Mouse (Mus musculus): ENCODE results near the gene Zc3h7b.

DNA sequence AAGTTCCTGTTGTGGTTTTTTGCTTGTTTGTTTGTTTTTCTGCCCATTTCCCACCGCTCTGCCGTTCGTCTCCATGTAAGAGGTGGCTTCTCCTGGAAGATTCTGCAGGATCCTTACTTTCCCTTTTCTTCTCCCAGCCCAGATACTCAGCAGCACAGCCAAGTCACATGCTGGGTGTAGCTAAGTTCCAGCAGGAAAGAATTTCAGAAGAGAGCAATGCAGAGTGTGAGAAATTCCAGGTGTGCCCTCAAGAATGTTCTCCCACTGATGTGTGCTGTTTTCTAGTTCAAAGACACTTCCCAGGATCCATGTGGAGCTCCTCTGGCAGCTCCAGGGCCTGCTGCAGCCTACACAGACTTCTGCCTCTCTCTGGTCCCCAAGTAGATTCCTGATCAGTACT lies 60.0 kb downstream of the Zc3h7b start:
- no peak for TF ChIP-seq TCF12 (IDR thresholded peaks at IDR 0.05; ENCODE audit: low read depth, low read length)
- no peak for TF ChIP-seq BHLHE40 (IDR thresholded peaks at IDR 0.05; ENCODE audit: borderline replicate concordance, low read depth, low read length)
- TF ChIP-seq POLR2A (IDR thresholded peaks at IDR 0.05; ENCODE audit: control insufficient read depth in 1 of 2, insufficient read depth in 1 of 2, low read depth in 1 of 2, low read length in 2 of 2, poor library complexity in 1 of 2): no peak
